Mouse (Mus musculus) kidney, adult 2 months (tissue): ENCODE data around the gene Ankrd6. TPM values are rescaled to one million over a fixed set of nuclear protein-coding genes. Genes with fewer than 3 reads are reported as not detected.

Experiments used
- DNase-seq: peaks from one replicate; pipeline ENCODE4 v3.0.0; 2021
- H3K27ac ChIP-seq: fragments of 200-500 bp; 2 replicates; pipeline ENCODE4 v1.5.1; 2012; ENCODE audit warnings: low read depth, low read length, control low read depth, inconsistent platforms; ENCODE audit not compliant: insufficient read depth
- H3K27me3 ChIP-seq: fragments of 200-500 bp; replicated peaks from 2 replicates; pipeline ENCODE4 v1.6.1; 2012; ENCODE audit warnings: mild to moderate bottlenecking, moderate library complexity, low read length, inconsistent platforms; ENCODE audit not compliant: control insufficient read depth, insufficient read depth
- H3K36me3 ChIP-seq: fragments of 200-500 bp; 2 replicates; pipeline ENCODE4 v1.6.1; 2012; ENCODE audit warnings: mild to moderate bottlenecking, moderate library complexity, low read length, inconsistent platforms; ENCODE audit not compliant: control insufficient read depth, insufficient read depth
- H3K4me1 ChIP-seq: fragments of 200-500 bp; 2 replicates; pipeline ENCODE4 v1.6.1; 2011; ENCODE audit warnings: low read length; ENCODE audit not compliant: control insufficient read depth, insufficient read depth
- H3K4me3 ChIP-seq: fragments of 200-500 bp; 2 replicates; pipeline ENCODE4 v1.5.1; 2011; ENCODE audit warnings: mild to moderate bottlenecking, low read depth, low read length, control low read depth; ENCODE audit not compliant: insufficient read depth
- CTCF ChIP-seq: fragments of 200-500 bp; conservative IDR thresholded peaks from 2 replicates; pipeline ENCODE4 v1.5.1; 2011; ENCODE audit warnings: low read depth, mild to moderate bottlenecking, control low read depth, low read length, moderate library complexity, mixed read lengths; ENCODE audit not compliant: insufficient read depth, insufficient read length
- POLR2A ChIP-seq: fragments of 200-500 bp; IDR thresholded peaks from one replicate; pipeline ENCODE4 v1.6.1; 2011; ENCODE audit warnings: low read depth, low read length, control low read depth
- WGBS: fragments of 180-500 bp; shearing (Covaris S2); methylation state at CpG from one replicate; pipeline ENCODE4 v1.1.7; 2018; 5-methylcytosine and 5-hydroxymethylcytosine counted together
- polyA plus RNA-seq: library from polyadenylated mRNA; depleted of rRNA; stranded (reverse); fragments of >200 nt; gene quantifications from 2 replicates; pipeline ENCODE4 v1.2.3, GENCODE M21; 2012

Ankrd6 gene
- polyA plus RNA-seq, 1 experiment: 1.1 TPM

GRCm38 (mm10) chr4:32915928-32916327 lies 34.7 kb downstream of the Ankrd6 start:
- peak; percentile 38 for DNase-seq
- H3K36me3 ChIP-seq: no peaks in the 10 kb centered on the region
- 6% methylated on average over 8 of the region's 8 CpGs for WGBS
- no peak for TF ChIP-seq CTCF
- H3K27ac ChIP-seq: no peak overlapping the region
- H3K4me3 ChIP-seq: no peak overlapping the region
- H3K27me3 ChIP-seq: no peaks in the 10 kb centered on the region
- peaks cover 6% of the 10 kb centered on the region for H3K4me1 ChIP-seq

GRCm38 (mm10) chr4:32909996-32910395 lies 40.6 kb downstream of the Ankrd6 start:
- no peak overlapping the region for H3K4me3 ChIP-seq
- no peak overlapping the region for H3K27ac ChIP-seq
- no peaks in the 10 kb centered on the region for H3K27me3 ChIP-seq
- no peak for DNase-seq
- 98% methylated on average over 1 of the region's 1 CpGs for WGBS
- no peaks in the 10 kb centered on the region for H3K4me1 ChIP-seq
- no peaks in the 10 kb centered on the region for H3K36me3 ChIP-seq
- no peak for TF ChIP-seq CTCF
- TF ChIP-seq POLR2A: no peak

- H3K4me3 ChIP-seq: no peak overlapping the region
- H3K27ac ChIP-seq: no peak overlapping the region
- no peak for DNase-seq
- 79% methylated on average over 3 of the region's 3 CpGs for WGBS
- no peak for TF ChIP-seq POLR2A
- no peak for TF ChIP-seq CTCF
- no peaks in the 10 kb centered on the region for H3K4me1 ChIP-seq
- H3K36me3 ChIP-seq: no peaks in the 10 kb centered on the region
- H3K27me3 ChIP-seq: no peaks in the 10 kb centered on the region
Measured at GRCm38 (mm10) chr4:32909241-32909979, 41.2 kb downstream of the Ankrd6 start.

GRCm38 (mm10) chr4:32907631-32908030 lies 43.0 kb downstream of the Ankrd6 start:
- TF ChIP-seq POLR2A (no peak), CTCF (no peak)
- no peak for DNase-seq
- no peaks in the 10 kb centered on the region for H3K27me3 ChIP-seq
- H3K36me3 ChIP-seq: no peaks in the 10 kb centered on the region
- no peak overlapping the region for H3K27ac ChIP-seq
- no peak overlapping the region for H3K4me3 ChIP-seq
- H3K4me1 ChIP-seq: no peaks in the 10 kb centered on the region
- 86% methylated on average over 3 of the region's 3 CpGs for WGBS

GRCm38 (mm10) chr4:32906627-32907026 lies 44.0 kb downstream of the Ankrd6 start:
- H3K27me3 ChIP-seq: no peaks in the 10 kb centered on the region
- no peaks in the 10 kb centered on the region for H3K4me1 ChIP-seq
- H3K36me3 ChIP-seq: no peaks in the 10 kb centered on the region
- TF ChIP-seq CTCF (no peak), POLR2A (no peak)
- H3K4me3 ChIP-seq: no peak overlapping the region
- DNase-seq: peak; percentile 49
- 51% methylated on average over 6 of the region's 6 CpGs for WGBS
- H3K27ac ChIP-seq: no peak overlapping the region

- DNase-seq: no peak
- Histone ChIP-seq H3K36me3 (no peaks in the 10 kb centered on the region), H3K4me1 (no peaks in the 10 kb centered on the region), H3K4me3 (no peak overlapping the region), H3K27ac (no peak overlapping the region), H3K27me3 (no peaks in the 10 kb centered on the region)
- WGBS: 94% methylated on average over 2 of the region's 2 CpGs
- TF ChIP-seq POLR2A: no peak
- no peak for TF ChIP-seq CTCF
Measured at GRCm38 (mm10) chr4:32905913-32906312, 44.7 kb downstream of the Ankrd6 start.

GRCm38 (mm10) chr4:32905381-32905780 lies 45.3 kb downstream of the Ankrd6 start:
- no peak for DNase-seq
- 86% methylated on average over 2 of the region's 2 CpGs for WGBS
- Histone ChIP-seq H3K27me3 (no peaks in the 10 kb centered on the region), H3K36me3 (no peaks in the 10 kb centered on the region), H3K4me3 (no peak overlapping the region), H3K27ac (no peak overlapping the region), H3K4me1 (no peaks in the 10 kb centered on the region)
- TF ChIP-seq POLR2A: no peak
- TF ChIP-seq CTCF: no peak
